Mouse (Mus musculus): ENCODE results near the gene Sit1. TPM values are rescaled to one million over a fixed set of nuclear protein-coding genes. Genes with fewer than 3 reads are reported as not detected.
A peak's percentile ranks its signal among the peaks of the same experiment; 100 is the strongest.

Gene Sit1
- polyA plus RNA-seq, 1 experiment from 2014 or later = not detected

DNA sequence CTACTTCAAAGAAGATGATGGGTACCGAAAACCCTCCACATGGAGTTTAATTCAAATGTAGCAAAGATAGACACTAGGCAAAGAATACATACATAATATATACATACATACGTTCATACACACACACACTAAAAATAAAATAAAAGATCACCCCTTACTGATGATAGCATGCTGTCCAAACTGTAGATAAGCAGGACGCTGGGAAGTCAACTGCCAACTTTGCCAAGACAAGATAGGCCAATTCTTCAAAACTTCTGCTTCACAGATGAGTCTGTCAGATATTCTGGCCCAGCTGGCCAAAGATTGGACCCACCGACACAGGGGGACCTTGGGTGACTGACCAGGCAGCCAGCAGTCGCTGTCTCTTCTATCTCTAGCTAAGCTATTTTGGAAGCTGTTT is 20.4 kb downstream of the Sit1 start:
- H3K4me1 ChIP-seq (ENCODE audit: control insufficient read depth, insufficient read depth, low read length) = no peaks in the 10 kb centered on the region
- no peak overlapping the region for H3K4me2 ChIP-seq (ENCODE audit: low read depth, low read length)
- no peaks in the 10 kb centered on the region for H3K9me3 ChIP-seq (ENCODE audit: control insufficient read depth, low read length)
- no peak overlapping the region for H3K9ac ChIP-seq (replicated peaks; ENCODE audit: low read depth, low read length)
- no peak for ATAC-seq (ENCODE audit: low read depth)
- no peak overlapping the region for H3K27ac ChIP-seq (ENCODE audit: low read depth, low read length)
- H3K36me3 ChIP-seq (ENCODE audit: control insufficient read depth, insufficient read depth, low read length) = no peaks in the 10 kb centered on the region
- H3K27me3 ChIP-seq (ENCODE audit: control insufficient read depth, insufficient read depth, low read length) = no peaks in the 10 kb centered on the region
- WGBS = 95% methylated on average over 5 of the region's 5 CpGs
- no peak overlapping the region for H3K4me3 ChIP-seq (ENCODE audit: low read depth, low read length)

DNA sequence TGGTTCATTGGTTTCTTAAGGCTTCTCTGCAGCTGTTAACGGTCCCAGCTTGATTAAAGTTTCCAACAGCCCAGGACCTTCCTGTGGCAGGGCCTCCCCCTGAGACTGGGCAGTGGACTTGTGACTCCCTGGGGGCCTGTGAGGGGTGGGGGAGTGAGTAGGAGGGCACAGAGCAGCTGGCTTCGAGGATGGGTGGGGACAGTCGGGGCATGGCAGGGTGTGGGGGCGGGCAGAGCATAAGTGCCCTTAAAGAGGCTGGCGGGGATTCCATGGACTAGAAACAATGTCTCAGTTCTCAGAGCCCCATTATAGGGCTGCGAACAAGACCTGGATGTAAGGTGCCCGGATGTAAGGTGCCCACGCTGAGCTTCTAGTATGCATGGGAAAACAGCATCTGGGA is 26.4 kb downstream of the Sit1 start:
- no peak for ATAC-seq (ENCODE audit: low read depth)
- H3K4me3 ChIP-seq (ENCODE audit: low read depth, low read length) = no peak overlapping the region
- WGBS = 23% methylated on average over 8 of the region's 8 CpGs
- no peak overlapping the region for H3K9ac ChIP-seq (replicated peaks; ENCODE audit: low read depth, low read length)
- H3K9me3 ChIP-seq (ENCODE audit: control insufficient read depth, low read length) = no peaks in the 10 kb centered on the region
- H3K4me1 ChIP-seq (ENCODE audit: control insufficient read depth, insufficient read depth, low read length) = peaks cover 9% of the 10 kb centered on the region; the same call in 1 of the 2 replicates
- no peak overlapping the region for H3K4me2 ChIP-seq (ENCODE audit: low read depth, low read length)
- no peak overlapping the region for H3K27ac ChIP-seq (ENCODE audit: low read depth, low read length)
- no peaks in the 10 kb centered on the region for H3K36me3 ChIP-seq (ENCODE audit: control insufficient read depth, insufficient read depth, low read length)
- H3K27me3 ChIP-seq (ENCODE audit: control insufficient read depth, insufficient read depth, low read length) = no peaks in the 10 kb centered on the region

GRCm38 (mm10) chr4:43456470-43456869 is 27.1 kb downstream of the Sit1 start:
- H3K4me2 ChIP-seq (ENCODE audit: low read depth, low read length) = no peak overlapping the region
- WGBS = 31% methylated on average over 4 of the region's 4 CpGs

DNA sequence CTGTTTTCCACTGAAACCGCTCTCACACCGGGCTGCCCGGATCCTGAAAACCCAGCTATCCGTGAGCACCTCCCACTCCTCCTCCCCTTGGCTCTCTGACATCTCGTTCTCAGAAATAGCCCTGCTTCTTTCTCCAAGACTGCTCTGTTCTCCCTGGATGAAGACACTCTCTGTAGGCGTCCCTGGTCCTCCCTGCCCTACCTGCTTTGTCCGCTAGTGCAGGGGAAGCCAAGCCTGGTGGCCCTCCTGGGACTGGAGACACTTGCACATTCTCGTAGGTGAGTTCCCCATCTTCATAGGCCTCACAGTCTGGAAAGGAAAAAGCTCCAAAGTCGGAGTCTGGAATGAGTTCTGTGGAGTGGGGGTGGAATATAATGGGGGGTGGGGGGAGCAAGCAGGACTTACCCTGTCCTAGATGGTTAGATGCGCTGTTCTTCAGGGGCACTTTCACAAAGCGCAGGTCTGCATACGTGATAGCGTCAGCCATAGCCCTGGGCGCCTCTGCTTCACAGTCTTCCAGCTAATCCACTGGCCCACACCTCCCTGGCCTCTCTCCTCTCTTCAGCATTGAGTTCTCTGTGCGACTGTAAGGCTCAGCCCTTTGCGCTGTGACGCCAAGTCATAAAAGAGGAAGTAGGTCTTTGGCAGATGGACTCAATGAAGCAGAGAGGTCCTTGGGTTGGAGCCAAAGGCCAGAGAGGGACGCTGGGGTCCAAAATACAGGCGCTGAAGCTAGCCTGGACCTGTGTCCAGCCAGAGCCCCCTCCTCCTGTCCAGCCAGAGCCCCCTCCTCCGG is 29.3 kb downstream of the Sit1 start, which contains the start of gene Cd72:
TSS of gene Cd72 (minus strand) at position 588 of the 796 bp plus-strand sequence.
- no peaks in the 10 kb centered on the region for H3K36me3 ChIP-seq (ENCODE audit: control insufficient read depth, insufficient read depth, low read length)
- 29% methylated on average over 20 of the region's 20 CpGs for WGBS
- ATAC-seq (ENCODE audit: low read depth) = no peak
- no peaks in the 10 kb centered on the region for H3K9me3 ChIP-seq (ENCODE audit: control insufficient read depth, low read length)
- H3K4me3 ChIP-seq (ENCODE audit: low read depth, low read length) = no peak within 1 kb of the TSS
- peaks cover 9% of the 10 kb centered on the region; the same call in 1 of the 2 replicates for H3K4me1 ChIP-seq (ENCODE audit: control insufficient read depth, insufficient read depth, low read length)
- H3K27ac ChIP-seq (ENCODE audit: low read depth, low read length) = no peak within 1 kb of the TSS
- peak within 1 kb of the TSS; percentile 33 for H3K4me2 ChIP-seq (ENCODE audit: low read depth, low read length)
- 0 out of 2 replicates have a peak within 1 kb of the TSS, but pooled peaks have one; percentile 21 for H3K9ac ChIP-seq (replicated peaks; ENCODE audit: low read depth, low read length)
- no peaks in the 10 kb centered on the region for H3K27me3 ChIP-seq (ENCODE audit: control insufficient read depth, insufficient read depth, low read length)

More at GRCm38 (mm10) chr4:43456470-43456869, 27.1 kb downstream of the Sit1 start:
- no peak overlapping the region for H3K9ac ChIP-seq (replicated peaks; ENCODE audit: low read depth, low read length)
- ATAC-seq (ENCODE audit: low read depth) = no peak
- H3K4me1 ChIP-seq (ENCODE audit: control insufficient read depth, insufficient read depth, low read length) = peaks cover 9% of the 10 kb centered on the region; the same call in 1 of the 2 replicates
- no peak overlapping the region for H3K4me3 ChIP-seq (ENCODE audit: low read depth, low read length)
- H3K27ac ChIP-seq (ENCODE audit: low read depth, low read length) = no peak overlapping the region
- no peaks in the 10 kb centered on the region for H3K9me3 ChIP-seq (ENCODE audit: control insufficient read depth, low read length)
- H3K27me3 ChIP-seq (ENCODE audit: control insufficient read depth, insufficient read depth, low read length) = no peaks in the 10 kb centered on the region
- no peaks in the 10 kb centered on the region for H3K36me3 ChIP-seq (ENCODE audit: control insufficient read depth, insufficient read depth, low read length)

GRCm38 (mm10) chr4:43453413-43453812 is 30.1 kb downstream of the Sit1 start:
- Histone ChIP-seq H3K27ac (ENCODE audit: low read depth, low read length) (no peak overlapping the region), H3K9me3 (ENCODE audit: control insufficient read depth, low read length) (no peaks in the 10 kb centered on the region), H3K27me3 (ENCODE audit: control insufficient read depth, insufficient read depth, low read length) (no peaks in the 10 kb centered on the region), H3K4me2 (ENCODE audit: low read depth, low read length) (peak overlapping the region; percentile 33), H3K36me3 (ENCODE audit: control insufficient read depth, insufficient read depth, low read length) (0 out of 2 replicates have a peak, but pooled peaks cover under 1% of the 10 kb centered on the region), H3K4me3 (ENCODE audit: low read depth, low read length) (no peak overlapping the region), H3K4me1 (ENCODE audit: control insufficient read depth, insufficient read depth, low read length) (peaks cover 9% of the 10 kb centered on the region; the same call in 1 of the 2 replicates), H3K9ac (replicated peaks; ENCODE audit: low read depth, low read length) (0 out of 2 replicates have a peak overlapping the region, but pooled peaks have one; percentile 21)
- 0% methylated on average over 18 of the region's 18 CpGs for WGBS
- no peak for ATAC-seq (ENCODE audit: low read depth)

DNA sequence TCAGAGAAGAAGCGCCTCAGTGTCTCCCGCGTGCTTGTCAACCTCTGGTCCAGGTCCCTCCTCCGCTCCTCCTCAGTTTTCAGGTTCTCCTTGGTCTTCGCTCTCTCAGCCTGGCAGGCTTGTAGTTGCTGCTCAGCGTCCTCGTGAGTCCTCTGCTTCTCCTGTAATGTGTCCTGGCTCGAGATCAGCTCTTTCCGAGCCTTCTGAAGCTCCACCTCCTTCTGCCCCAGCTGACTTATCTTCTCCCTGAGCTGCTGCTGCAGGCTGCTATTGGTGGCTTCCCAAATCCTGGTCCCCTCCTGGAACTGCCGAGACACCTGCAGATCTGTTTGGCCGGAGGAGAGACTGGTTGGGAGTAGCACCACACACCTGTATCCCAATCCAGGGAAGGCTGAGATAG is 31.2 kb downstream of the Sit1 start:
- no peak overlapping the region for H3K4me2 ChIP-seq (ENCODE audit: low read depth, low read length)
- peaks cover 9% of the 10 kb centered on the region; the same call in 1 of the 2 replicates for H3K4me1 ChIP-seq (ENCODE audit: control insufficient read depth, insufficient read depth, low read length)
- H3K9me3 ChIP-seq (ENCODE audit: control insufficient read depth, low read length) = no peaks in the 10 kb centered on the region
- H3K36me3 ChIP-seq (ENCODE audit: control insufficient read depth, insufficient read depth, low read length) = peaks cover 11% of the 10 kb centered on the region
- no peak for ATAC-seq (ENCODE audit: low read depth)
- no peak overlapping the region for H3K4me3 ChIP-seq (ENCODE audit: low read depth, low read length)
- WGBS = 70% methylated on average over 11 of the region's 11 CpGs
- H3K27ac ChIP-seq (ENCODE audit: low read depth, low read length) = no peak overlapping the region
- H3K9ac ChIP-seq (replicated peaks; ENCODE audit: low read depth, low read length) = no peak overlapping the region
- H3K27me3 ChIP-seq (ENCODE audit: control insufficient read depth, insufficient read depth, low read length) = no peaks in the 10 kb centered on the region

GRCm38 (mm10) chr4:43448554-43448953 is 35.0 kb downstream of the Sit1 start:
- no peak for ATAC-seq (ENCODE audit: low read depth)
- no peak overlapping the region for H3K27ac ChIP-seq (ENCODE audit: low read depth, low read length)
- H3K9me3 ChIP-seq (ENCODE audit: control insufficient read depth, low read length) = no peaks in the 10 kb centered on the region
- no peaks in the 10 kb centered on the region for H3K27me3 ChIP-seq (ENCODE audit: control insufficient read depth, insufficient read depth, low read length)
- no peak overlapping the region for H3K9ac ChIP-seq (replicated peaks; ENCODE audit: low read depth, low read length)
- H3K4me2 ChIP-seq (ENCODE audit: low read depth, low read length) = no peak overlapping the region
- H3K4me3 ChIP-seq (ENCODE audit: low read depth, low read length) = no peak overlapping the region
- H3K36me3 ChIP-seq (ENCODE audit: control insufficient read depth, insufficient read depth, low read length) = peaks cover 32% of the 10 kb centered on the region
- 87% methylated on average over 3 of the region's 3 CpGs for WGBS
- H3K4me1 ChIP-seq (ENCODE audit: control insufficient read depth, insufficient read depth, low read length) = peaks cover 17% of the 10 kb centered on the region

DNA sequence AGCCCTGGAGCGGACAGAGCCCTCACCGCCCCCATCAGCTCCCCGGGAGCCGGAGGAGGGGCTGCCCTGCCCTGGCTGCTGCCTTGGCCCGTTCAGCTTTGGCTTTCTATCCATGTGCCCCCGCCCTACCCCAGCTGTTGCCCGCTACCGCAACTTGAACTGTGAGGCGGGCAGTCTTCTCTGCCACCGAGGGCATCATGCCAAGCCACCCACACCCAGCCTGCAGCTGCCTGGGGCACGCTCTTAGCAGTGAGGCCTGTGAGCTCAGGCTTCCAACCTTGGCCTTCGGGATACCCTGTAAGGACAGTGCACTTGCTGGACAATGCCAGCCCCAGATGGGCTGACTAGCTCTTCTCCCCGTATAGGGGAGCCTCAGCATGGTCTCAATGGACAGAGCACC is 36.3 kb downstream of the Sit1 start:
- Histone ChIP-seq H3K27me3 (ENCODE audit: control insufficient read depth, insufficient read depth, low read length) (no peaks in the 10 kb centered on the region), H3K36me3 (ENCODE audit: control insufficient read depth, insufficient read depth, low read length) (peaks cover 32% of the 10 kb centered on the region), H3K27ac (ENCODE audit: low read depth, low read length) (no peak overlapping the region), H3K4me2 (ENCODE audit: low read depth, low read length) (no peak overlapping the region), H3K4me1 (ENCODE audit: control insufficient read depth, insufficient read depth, low read length) (peaks cover 12% of the 10 kb centered on the region), H3K9me3 (ENCODE audit: control insufficient read depth, low read length) (no peaks in the 10 kb centered on the region), H3K9ac (replicated peaks; ENCODE audit: low read depth, low read length) (no peak overlapping the region), H3K4me3 (ENCODE audit: low read depth, low read length) (no peak overlapping the region)
- no peak for ATAC-seq (ENCODE audit: low read depth)
- WGBS = 80% methylated on average over 13 of the region's 13 CpGs

DNA sequence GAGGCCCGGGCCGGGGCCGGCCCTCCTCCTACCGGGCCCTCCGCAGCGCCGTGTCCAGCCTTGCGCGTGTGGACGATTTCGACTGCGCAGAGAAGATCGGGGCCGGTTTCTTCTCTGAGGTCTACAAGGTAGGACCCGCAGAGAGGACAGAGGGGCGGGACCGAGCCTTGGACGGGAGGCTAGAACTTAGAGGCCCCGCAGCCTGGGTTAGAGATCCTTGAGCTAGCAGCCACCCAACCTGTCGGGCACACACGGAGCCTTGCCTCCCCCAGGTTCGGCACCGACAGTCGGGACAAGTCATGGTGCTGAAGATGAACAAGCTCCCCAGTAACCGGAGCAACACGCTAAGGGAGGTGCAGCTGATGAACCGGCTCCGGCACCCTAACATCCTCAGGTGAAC is 40.0 kb downstream of the Sit1 start:
- peak overlapping the region; percentile 85 for H3K4me2 ChIP-seq (ENCODE audit: low read depth, low read length)

More for the DNA sequence above, 40.0 kb downstream of the Sit1 start:
- H3K9ac ChIP-seq (replicated peaks; ENCODE audit: low read depth, low read length) = peak overlapping the region; percentile 99
- no peaks in the 10 kb centered on the region for H3K27me3 ChIP-seq (ENCODE audit: control insufficient read depth, insufficient read depth, low read length)
- H3K27ac ChIP-seq (ENCODE audit: low read depth, low read length) = peak overlapping the region; percentile 95
- peak; percentile 4 for ATAC-seq (ENCODE audit: low read depth)
- peak overlapping the region; percentile 98 for H3K4me3 ChIP-seq (ENCODE audit: low read depth, low read length)
- H3K9me3 ChIP-seq (ENCODE audit: control insufficient read depth, low read length) = no peaks in the 10 kb centered on the region
- peaks cover 32% of the 10 kb centered on the region for H3K36me3 ChIP-seq (ENCODE audit: control insufficient read depth, insufficient read depth, low read length)
- WGBS = under 1% methylated on average over 28 of the region's 28 CpGs
- peaks cover 12% of the 10 kb centered on the region for H3K4me1 ChIP-seq (ENCODE audit: control insufficient read depth, insufficient read depth, low read length)
